Mouse (Mus musculus) lung, postnatal 25 days (tissue): Measurements from ENCODE around the gene Zfp839.

ENCODE experiments used
- DNase-seq: peaks from one replicate; pipeline ENCODE4 v3.0.0; 2022; ENCODE audit warnings: low spot score

Gene Zfp839

DNA sequence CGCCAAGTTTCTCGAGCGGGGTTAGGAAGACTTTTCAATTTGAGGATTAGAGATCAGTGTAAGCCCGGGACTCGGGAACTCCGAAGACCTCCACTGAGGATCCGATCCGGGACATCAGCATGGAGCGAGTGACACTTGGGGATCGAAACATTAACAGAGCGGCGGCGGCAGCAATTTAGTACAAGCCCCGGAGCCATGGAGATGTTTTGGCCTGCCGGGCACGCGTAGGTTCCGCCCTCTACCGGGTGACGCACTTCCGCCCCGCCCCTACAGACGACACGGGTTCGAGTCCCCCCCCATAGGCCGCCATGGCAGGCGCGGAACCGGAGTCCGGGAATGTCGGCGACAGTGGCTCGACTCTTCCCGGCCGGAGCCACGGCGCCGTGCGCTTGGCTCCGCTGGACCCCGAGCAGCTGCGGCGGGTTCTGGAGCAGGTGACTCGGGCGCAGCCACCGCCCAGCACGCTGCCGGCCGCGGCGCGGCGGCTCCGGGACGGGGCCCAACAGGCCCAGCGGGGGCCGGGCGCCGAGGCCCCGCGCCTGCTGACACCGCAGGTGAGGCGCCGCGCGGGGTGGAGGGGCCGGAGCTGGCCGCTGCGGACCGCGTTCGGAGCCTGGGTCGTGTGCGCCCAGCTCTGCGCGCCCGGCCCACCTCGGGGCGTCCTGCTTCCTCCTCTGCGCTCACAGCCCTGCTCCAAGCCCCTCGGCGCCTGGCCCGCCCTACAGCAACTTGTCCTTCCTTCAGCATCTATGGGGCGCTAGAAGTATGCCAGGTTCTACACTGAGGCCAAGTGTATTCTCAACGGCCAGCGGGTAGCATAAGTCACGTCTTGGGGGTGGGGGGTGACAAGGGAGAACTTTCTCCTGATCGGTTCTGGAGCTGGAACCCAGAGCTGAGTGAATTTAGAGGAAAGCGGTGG is at the start of gene Zfp839:
Gene Zfp839 (plus strand): TSS at position 244 of the 919 bp plus-strand sequence.
- DNase-seq, result peak; percentile 79

DNA sequence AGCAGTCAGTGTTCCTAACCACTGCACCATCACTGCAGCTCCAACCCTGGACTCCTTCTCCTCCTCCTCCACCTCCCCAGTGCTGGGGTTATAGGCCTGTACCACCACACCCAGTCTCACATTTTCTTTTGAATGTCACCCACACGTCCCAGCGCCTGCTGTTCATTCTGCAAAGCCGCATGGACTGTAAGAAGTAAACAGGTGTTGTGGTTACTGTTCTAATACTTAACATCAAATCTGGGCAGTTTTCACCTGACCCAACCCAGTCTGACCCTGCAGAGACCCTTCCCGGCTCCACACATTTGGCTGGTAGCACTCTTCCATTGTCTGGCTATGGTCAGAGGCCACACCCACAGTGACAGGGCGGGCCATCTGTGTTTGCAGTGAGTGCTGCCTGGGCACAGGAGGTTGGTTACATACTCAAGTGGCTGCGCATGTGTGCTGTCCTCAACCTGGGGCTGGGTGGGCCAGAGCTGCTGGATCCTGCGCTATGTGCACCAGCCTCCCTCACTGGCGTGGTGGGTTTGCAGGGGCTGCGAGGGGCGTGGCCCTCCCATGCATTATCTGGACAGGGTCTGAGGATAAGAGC is 48.1 kb upstream of the Zfp839 start:
- DNase-seq, result no peak

DNA sequence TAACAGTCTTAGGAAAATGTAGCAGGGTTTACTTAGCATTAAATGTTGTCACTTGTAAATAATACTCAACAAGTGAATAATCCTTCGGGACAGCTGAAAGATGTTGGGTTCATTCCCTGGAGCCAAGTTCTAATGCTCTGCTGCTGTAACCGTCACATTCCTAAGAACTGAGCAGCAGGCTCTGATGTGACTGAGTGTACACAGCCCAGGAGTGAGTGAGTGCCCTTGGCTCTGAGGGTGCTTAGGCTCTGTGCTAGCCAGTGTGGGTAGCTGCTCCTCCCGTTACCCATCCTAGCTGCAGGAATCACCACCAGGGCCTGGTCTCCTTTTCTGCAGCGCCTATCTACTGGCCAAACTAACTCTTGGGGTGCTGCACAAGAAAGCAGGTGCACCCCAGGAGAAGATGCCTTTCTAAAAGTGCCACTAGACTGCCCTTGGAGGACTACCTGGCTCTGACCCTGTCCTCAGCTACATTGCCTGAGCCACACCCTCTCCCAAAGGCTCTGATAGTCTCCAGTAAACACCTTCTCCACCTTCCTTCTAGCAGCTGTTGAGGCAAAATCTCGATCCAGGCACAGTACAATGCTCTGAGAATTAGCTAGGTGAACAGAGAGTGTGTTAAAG is 47.3 kb upstream of the Zfp839 start:
- no peak for DNase-seq

DNA sequence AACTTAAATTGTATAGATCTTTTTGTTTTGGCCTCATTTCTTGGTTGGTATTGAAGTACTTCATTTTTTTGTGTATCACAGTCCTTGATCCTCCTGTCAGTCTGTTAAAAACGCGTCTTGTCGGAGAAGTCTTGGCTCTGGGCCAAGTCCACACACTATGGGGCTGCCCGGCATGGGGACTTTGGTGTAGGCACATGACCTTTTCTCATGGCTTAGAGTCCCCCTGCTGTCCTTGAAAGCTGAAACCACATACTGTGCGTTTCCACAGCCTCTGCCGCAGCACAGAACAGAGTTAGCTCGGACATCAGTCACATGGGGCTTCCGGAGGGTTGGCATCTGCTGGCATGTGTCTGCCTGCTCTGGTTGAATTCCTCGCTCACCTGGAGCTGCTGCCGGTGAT is 45.8 kb upstream of the Zfp839 start:
- DNase-seq, result no peak

DNA sequence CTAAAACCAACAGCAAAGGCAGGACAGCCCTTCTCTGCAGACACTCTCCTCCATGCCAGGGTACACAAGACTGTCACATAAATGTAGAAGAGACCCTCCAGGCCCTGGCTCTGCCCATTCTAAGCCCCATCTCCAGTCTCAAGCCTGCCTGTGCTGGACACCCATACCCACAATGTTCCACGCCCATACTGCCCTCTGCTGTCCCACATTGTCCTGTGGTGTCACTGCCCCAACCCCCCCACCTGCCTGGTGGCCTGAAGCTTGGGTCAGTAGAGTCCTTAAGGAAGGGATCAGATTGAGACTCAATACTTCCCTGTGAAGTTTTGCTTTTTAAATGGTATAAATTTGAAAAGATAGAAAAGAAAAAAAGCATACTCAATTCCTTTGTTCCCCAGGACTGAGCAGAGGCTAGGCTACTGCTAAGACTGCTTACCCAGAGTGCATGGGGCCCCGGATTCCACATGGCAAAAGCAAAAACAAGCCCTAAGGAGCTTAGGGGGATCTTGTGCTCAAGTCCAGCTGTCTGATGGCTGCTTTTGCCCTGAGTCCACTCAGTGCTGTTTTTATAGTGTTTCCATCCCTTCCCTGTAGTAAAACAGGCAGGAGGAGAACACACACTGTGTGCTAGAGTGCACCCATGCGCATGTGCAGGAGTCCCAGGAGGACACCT is 43.6 kb upstream of the Zfp839 start:
- no peak for DNase-seq

DNA sequence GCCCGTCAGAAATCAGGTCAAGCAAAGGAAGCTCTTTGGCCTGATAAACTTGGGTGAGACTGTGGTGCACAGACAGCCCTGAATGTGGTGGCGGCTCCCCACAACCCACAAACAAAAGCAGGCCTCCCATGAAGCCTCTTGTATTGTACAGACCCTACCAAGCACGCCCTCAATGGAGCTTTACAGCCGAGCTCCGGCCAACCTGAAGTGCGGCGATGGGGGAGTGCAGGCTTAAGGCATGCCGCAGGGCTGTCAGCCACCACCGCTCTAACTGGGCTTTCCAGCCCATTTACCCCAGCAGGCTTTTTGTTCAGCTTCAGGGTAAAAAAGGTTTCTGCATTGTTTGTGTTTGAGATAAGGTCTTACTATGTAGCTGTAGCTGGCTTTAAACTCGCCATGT is 41.6 kb upstream of the Zfp839 start:
- DNase-seq, result no peak

DNA sequence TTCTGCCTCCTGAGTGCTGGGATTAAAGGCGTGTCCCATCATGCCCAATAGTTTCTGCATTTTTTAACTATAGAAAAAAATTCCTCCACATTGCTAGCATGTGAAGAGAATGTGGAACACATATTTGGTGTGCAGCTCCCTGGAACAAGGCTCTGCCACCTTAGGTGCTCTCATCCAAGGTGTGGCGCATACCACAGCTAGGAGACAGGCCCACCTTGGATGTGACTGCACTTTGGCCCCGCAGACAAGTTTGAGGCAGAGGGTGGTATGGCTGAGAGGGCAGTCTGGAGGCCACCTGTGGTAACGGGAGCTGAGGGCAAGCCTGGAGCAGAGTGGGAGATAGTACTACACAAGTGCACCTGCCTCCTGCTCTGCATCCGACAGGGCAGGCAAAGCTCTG is 41.2 kb upstream of the Zfp839 start:
- DNase-seq, result no peak

DNA sequence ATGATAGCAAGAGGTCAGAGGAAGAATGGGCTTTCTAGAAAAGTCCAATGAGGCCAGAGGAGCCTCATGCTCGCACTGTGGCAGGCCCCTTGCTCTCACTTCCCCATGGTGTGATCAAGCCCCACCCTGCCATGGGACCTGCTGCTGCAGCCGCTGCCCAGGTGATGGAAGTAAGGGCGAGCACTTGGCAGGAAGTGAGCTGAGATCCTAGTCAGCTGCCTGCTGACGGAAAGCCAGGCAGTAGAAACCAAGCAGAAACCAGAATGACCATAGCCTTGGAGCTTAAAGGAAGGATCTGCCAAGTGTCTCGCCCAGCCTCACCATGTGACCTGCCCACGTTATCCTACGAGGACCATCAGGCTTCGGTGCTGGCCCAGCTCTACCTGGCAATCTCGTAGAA is 36.9 kb upstream of the Zfp839 start:
- no peak for DNase-seq

DNA sequence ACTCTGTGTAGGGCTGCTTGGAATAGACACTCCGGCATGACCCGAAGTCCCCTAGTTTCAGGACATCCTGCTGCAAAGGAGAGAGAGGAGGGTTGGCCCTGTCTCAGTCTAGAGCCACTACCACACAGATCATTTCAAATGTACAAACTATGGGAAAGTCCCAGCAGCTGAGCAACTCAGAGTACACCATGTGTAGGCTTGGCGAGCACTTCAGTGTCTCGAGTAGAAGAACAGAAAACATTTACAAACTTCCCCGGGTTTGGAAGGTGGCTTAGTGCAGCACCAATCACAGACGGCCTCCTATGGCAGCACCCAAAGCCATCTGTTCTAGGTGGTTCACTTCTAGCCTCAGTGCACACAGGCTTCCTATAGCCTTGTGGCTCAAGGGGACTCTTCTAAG is 36.4 kb upstream of the Zfp839 start:
- no peak for DNase-seq

DNA sequence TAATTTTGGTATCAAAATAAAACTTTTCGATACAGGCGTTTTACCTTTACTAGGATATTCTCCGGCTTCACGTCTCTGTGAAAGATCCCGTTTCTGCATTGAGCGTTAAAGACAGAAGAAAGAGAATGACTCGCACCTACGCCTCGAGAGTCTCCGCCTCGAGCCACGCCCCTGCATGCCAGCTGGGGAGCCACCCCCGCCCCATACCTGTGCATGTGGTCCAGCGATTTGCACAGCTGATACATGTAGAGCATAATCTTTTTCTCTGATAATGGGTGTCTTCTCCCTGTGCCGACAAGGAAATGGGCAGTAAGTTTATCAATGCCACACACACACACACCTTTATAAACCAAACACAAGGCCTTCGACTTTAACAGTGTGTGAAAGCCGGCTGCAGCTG is 35.1 kb upstream of the Zfp839 start:
- DNase-seq, result no peak

DNA sequence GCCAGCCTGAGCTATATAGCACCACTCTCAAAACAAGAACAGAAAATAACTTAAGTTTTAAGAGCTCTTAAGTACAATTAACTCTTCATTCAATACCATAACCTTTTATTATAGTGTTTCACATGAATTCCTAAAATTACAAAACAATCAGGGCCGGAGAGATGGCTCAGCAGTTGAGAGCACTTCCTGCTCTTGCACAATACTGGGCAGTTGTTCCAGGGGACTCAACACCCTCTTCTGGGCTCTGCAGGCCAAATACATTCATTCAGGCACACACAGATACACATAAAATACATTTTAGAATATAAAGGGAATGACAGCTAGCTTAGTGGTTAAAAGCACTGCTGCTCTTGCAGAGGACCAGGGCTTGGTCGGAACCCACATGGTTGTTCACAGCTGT is 33.2 kb upstream of the Zfp839 start:
- no peak for DNase-seq

DNA sequence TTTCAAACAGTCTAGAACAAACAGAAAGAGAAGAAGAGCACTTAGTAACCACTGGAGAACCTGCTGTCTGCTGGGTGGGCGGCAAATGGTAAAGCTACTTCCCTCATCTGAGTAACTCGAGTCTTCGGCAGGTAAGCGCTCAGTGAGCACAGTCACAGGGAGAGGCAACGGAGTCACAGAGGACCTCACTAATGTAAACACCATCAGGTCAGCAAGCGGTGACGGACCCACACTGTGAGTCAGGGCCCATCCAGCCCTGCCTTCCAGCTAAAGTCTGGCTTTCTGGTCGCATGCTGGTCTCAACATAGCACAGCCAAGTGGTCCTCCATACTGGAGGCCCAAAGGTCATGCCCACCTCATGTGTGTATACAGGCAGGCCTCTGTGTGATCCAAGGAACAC is 30.7 kb upstream of the Zfp839 start:
- DNase-seq, result no peak

DNA sequence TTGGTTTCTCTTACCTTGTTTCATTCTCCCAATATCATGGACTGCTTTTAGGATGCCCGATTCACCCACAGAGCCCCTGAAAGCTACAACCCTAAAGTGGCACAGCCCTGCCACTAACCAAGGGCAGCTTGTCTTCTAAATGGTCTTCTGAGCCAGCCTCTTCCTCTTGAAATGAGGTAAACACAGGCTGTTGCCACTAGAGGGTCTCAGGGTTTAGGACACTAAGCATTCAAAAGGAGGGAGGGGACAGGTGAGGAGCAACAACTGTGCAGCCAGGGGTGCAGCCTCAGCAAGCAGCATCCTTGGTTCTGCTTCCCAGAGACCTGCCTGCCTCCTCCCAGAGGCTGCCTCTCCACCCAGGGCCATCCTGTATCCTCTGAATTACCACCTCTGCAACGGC is 28.3 kb upstream of the Zfp839 start:
- DNase-seq, result no peak

DNA sequence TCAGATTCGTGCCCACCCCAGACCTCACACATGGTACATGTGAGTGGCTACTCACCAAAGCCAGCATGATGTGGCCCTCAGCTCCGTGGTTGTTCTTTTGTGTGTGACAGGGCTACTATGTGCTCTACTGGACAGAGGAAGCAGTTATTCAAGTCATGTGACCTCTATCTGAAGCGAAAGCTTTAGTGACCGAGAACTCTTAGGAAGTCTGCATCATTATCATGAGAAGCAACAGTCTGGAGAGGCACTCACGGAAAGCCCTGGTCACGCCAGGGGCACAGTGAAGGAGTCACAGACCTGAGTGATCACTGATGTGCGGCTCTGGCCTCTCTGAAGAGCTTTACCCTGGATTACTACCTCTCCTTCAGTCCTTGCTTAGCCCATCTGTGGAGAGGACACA is 27.7 kb upstream of the Zfp839 start:
- DNase-seq, result no peak

DNA sequence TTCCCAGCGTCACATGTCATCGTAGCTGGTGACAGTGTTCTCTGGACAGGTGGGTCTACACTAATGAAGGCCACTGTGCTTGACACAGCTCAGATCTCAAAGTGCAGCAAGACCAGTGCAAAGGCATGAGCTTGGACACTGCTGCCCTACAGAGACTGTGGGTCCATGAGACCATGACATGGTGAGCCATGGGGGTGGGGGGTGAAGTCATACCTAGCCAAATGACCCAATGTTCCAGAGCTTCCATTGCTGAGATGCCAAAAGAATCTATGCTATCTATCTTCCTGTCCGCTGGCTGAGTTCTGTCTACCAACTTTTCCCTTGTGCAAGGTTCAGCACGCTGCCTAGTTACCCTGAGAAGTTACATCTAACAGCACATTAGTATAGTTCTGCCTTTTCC is 21.1 kb upstream of the Zfp839 start:
- DNase-seq, result no peak

DNA sequence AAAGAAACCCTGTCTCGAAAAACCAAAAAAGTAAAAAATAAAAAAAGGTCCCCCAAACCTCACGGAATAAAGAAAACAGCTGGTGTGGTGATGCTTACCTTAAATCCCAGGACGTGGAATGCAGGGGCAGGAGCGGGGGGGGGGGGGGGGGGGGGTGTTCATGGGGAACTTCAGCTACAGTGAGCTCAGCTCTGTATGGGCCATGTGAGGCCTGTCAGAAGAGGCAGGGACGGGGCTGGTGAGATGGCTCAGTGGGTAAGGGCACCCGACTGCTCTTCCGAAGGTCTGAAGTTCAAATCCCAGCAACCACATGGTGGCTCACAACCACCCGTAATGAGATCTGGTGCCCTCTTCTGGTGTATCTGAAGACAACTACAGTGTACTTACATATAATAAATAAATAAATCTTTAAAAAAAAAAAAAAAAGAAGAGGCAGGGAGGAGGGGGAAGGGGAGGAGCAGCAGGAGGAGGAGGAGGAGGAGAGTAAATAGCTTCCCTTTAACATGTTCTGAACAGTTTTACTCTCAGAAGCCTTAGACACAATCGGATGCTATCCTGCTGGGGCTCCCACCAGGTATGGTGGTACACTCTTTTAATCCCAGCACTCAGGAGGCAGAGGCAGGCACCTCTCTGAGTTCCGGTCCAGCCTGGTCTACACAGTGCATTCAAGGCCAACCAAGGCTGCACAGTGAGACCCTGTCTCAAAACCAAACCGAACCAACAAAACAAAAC is 19.6 kb upstream of the Zfp839 start:
- no peak for DNase-seq

DNA sequence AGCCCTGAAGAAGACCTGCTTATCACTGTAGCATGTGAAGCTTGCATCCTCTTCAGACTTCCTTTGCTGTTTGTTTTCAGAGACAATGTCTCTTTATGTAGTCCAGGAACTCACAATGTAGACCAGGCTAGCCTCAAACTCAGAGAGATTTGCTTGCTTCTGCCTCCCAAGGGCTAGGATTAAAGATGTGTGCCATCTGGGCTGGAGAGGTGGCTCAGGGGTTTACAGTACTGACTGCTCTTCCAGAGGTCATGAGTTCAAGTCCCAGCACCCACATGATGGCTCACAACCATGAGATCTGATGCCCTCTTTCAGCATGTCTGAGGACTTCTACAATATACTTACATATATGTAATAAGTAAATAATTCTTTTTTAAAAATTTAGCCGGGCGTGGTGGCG is 14.9 kb upstream of the Zfp839 start:
- DNase-seq, result no peak

DNA sequence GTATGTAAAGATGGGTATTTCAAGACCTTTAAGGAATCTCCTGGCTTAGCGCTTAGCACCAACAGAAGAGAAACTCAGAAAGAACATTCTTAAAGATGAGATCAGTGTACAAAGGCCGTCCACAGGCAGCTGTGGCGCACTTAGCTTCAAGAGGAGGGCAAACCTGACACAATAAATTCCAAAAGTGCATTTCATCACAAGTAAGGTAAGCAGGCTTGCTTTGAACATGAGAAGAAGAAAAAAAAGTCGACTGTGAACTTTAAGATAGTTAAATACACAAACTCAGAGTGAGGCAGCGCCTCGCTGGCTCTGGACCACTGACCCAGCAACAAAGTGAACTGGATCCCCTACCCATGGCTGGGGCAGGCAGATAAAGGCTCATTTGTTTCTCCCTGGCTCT is 13.3 kb upstream of the Zfp839 start:
- peak; percentile 18 for DNase-seq

DNA sequence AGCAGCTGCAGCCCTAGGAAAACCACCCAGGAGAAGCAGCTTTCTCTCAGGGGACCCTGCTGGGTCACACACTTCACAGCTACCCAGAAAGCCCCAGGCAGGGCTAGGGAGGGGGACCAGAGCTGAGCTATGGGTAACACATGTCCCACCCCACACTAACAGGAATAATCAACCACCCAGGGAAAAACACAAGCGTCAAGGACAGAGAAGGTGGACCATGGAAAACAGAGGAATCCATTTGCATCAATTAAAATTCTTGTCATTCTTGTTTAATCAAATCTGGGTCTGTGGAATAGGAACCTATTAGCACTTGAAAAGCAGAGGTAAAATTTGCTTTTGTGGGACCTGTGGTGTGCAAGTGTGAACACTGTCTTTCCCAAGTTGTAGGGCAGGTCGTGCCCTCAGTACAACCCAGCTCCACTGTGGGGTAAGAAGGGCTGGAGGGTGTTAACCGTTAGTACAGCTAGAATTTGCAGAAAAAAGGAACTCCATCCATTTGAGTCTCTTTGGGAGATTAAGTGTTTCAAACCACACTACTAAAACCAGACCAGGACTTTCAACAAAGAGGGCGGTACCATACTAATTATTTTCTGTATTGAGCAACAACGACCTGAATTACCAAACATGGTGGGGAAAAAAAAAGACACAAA is 12.7 kb upstream of the Zfp839 start:
- no peak for DNase-seq

DNA sequence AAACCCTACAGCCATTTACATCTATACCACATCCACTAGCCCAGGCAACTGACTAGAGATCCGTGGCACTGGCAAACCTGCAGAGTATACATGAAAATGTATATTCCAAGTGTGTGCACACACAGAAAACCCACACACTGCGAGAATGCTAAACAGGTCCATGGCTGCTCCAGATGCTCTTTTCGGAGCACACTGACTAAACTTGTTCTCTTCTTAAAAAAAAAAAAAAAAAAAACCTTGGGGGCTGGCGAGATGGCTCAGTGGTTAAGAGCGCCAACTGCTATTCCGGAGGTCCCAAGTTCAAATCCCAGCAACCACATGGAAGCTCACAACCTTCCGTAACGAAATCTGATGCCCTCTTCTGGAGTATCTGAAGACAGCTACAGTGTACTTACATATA is 12.2 kb upstream of the Zfp839 start:
- DNase-seq, result no peak

DNA sequence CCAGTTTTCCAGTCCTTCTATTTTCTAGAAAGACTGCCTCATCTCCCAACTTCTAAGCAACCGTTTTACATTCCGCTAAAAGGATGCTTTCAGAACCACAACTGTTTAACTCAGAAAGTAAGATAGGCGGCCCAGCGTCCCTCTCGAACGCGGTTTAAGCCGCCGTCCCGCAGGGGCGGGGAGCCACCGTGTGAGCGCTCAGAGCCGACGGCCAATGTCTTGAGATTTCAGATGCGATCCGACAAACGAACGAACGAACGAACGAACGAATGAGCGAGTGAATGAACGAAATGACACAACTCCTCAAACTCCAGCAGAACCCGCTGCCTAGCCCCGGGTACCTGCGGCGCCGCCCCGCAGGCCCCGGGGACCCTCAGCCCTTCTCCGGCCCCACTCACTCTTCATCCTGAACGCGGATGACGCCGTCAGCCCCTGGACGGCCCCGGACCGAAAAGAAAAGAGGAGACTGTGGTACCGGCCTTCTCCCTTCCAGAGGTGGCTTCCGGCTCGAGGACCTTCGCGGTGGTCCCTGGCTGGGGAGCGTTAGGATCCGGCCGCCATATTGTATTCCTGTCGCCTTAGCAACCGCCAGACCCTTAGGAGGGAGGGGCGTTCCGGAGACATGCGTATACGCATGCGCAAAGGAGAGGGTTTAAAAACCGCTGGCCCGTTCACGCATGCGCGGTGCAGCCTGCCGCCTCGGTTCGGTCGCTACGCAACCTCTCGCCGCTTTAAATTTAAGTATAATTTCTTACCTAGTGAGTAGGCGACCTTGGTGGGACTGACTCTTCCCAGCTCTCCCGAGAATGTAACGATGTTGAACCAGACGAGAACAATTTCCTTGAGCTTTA is 9.5 kb upstream of the Zfp839 start, which contains the start of gene Mok:
Gene Mok (minus strand): TSS at position 592 of the 851 bp plus-strand sequence.
- DNase-seq, result peak; percentile 95
